Mouse (Mus musculus) liver, adult 2 months (tissue): ENCODE data around the gene Il10. TPM values are rescaled to one million over a fixed set of nuclear protein-coding genes. Genes with fewer than 3 reads are reported as not detected.

Source experiments
- DNase-seq: peaks from one replicate; pipeline ENCODE4 v3.0.0-alpha.2; 2011; ENCODE audit warnings: low read depth, low spot score; ENCODE audit errors: extremely low read depth
- H3K27ac ChIP-seq: fragments of 200-500 bp; replicated peaks from 2 replicates; pipeline ENCODE4 v1.5.1; 2012; ENCODE audit warnings: low read depth, mild to moderate bottlenecking, control low read depth, inconsistent platforms, low read length; ENCODE audit not compliant: insufficient read depth
- H3K27me3 ChIP-seq: fragments of 200-500 bp; 2 replicates; pipeline ENCODE4 v1.6.1; 2012; ENCODE audit warnings: mild to moderate bottlenecking, moderate library complexity, low read length, inconsistent platforms; ENCODE audit not compliant: control insufficient read depth, insufficient read depth
- H3K36me3 ChIP-seq: fragments of 200-500 bp; 2 replicates; pipeline ENCODE4 v1.6.1; 2012; ENCODE audit warnings: low read length, inconsistent platforms; ENCODE audit not compliant: control insufficient read depth, insufficient read depth
- H3K4me1 ChIP-seq: fragments of 200-500 bp; 2 replicates; pipeline ENCODE4 v1.6.1; 2011; ENCODE audit warnings: low read length; ENCODE audit not compliant: control insufficient read depth, insufficient read depth
- H3K4me3 ChIP-seq: fragments of 200-500 bp; 2 replicates; pipeline ENCODE4 v1.5.1; 2011; ENCODE audit warnings: low read depth, mild to moderate bottlenecking, control low read depth, low read length, moderate library complexity; ENCODE audit not compliant: insufficient read depth
- H3K79me2 ChIP-seq: fragments of 200-500 bp; 2 replicates; pipeline ENCODE4 v1.6.1; 2012; ENCODE audit warnings: inconsistent platforms, mild to moderate bottlenecking, low read length, moderate library complexity; ENCODE audit not compliant: control insufficient read depth, insufficient read depth
- H3K9ac ChIP-seq: fragments of 200-500 bp; 2 replicates; pipeline ENCODE4 v1.6.1; 2012; ENCODE audit warnings: low read depth, mild to moderate bottlenecking, control low read depth, inconsistent platforms, low read length
- CTCF ChIP-seq: fragments of 200-500 bp; IDR thresholded peaks from 2 replicates; pipeline ENCODE4 v1.5.1; 2011; ENCODE audit warnings: low read depth, low read length, control low read depth
- POLR2A ChIP-seq: fragments of 200-500 bp; IDR thresholded peaks from 2 replicates; pipeline ENCODE4 v1.6.1; 2011; ENCODE audit warnings: low read length, control low read depth; ENCODE audit not compliant: insufficient read depth; ENCODE audit errors: extremely low read depth
- WGBS: fragments of 180-500 bp; shearing (Covaris S2); methylation state at CpG from one replicate; pipeline ENCODE4 v1.1.7; 2018; 5-methylcytosine and 5-hydroxymethylcytosine counted together
- polyA plus RNA-seq: library from polyadenylated mRNA; depleted of rRNA; stranded (reverse); fragments of >200 nt; gene quantifications from 2 replicates; pipeline ENCODE4 v1.2.3, GENCODE M21; 2012
- total RNA-seq: library from RNA; depleted of rRNA; stranded (reverse); fragments of >200 nt; gene quantifications from 2 replicates; pipeline ENCODE4 v1.2.3, GENCODE M21; 2014

The Il10 gene
- total and polyA plus RNA-seq, 2 experiments, result 0.28 TPM; not detected in 1

DNA sequence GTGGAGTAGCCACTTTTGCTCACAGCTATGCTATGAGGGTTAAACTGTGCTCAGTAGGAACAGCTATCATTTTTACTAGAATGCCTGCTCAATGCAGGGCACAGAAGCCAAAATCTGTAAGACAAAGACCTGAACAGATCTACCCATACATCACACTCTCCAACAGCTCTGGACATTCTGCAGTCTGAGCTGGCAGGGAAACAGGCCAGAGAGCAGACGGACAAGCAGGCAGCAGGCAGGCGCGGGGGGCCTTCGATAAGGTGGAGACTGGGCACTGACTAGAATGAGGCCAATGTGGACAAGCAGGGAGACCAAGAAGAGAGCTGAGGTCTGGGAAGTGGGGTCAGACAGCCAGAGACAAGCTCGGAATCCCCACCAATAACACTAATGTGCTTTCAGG, 40.2 kb downstream of the Il10 start:
- no peak overlapping the region for H3K9ac ChIP-seq
- peaks cover 31% of the 10 kb centered on the region; the same call in 1 of the 2 replicates for H3K79me2 ChIP-seq
- WGBS, result 84% methylated on average over 5 of the region's 5 CpGs
- H3K36me3 ChIP-seq, result peaks cover 8% of the 10 kb centered on the region; the same call in 1 of the 2 replicates
- DNase-seq, result no peak
- no peak overlapping the region for H3K4me3 ChIP-seq
- H3K27me3 ChIP-seq, result no peaks in the 10 kb centered on the region
- H3K4me1 ChIP-seq, result peaks cover 12% of the 10 kb centered on the region
- H3K27ac ChIP-seq, result no peak overlapping the region
- TF ChIP-seq CTCF (no peak), POLR2A (no peak)

GRCm38 (mm10) chr1:131060290-131061253, 40.9 kb downstream of the Il10 start:
- H3K4me1 ChIP-seq, result peaks cover 12% of the 10 kb centered on the region
- H3K79me2 ChIP-seq, result peaks cover 35% of the 10 kb centered on the region; the same call in 1 of the 2 replicates
- no peak for DNase-seq
- H3K9ac ChIP-seq, result no peak overlapping the region
- no peak overlapping the region for H3K27ac ChIP-seq
- H3K36me3 ChIP-seq, result peaks cover 4% of the 10 kb centered on the region; the same call in 1 of the 2 replicates
- no peak overlapping the region for H3K4me3 ChIP-seq
- H3K27me3 ChIP-seq, result no peaks in the 10 kb centered on the region
- 51% methylated on average over 13 of the region's 13 CpGs for WGBS
- TF ChIP-seq POLR2A (no peak), CTCF (peak; percentile 50; the same call in 1 of the 2 replicates)

- H3K27ac ChIP-seq, result no peak overlapping the region
- H3K27me3 ChIP-seq, result no peaks in the 10 kb centered on the region
- no peak for DNase-seq
- peaks cover 40% of the 10 kb centered on the region; the same call in 1 of the 2 replicates for H3K79me2 ChIP-seq
- H3K4me3 ChIP-seq, result no peak overlapping the region
- peaks cover 3% of the 10 kb centered on the region; the same call in 1 of the 2 replicates for H3K36me3 ChIP-seq
- H3K4me1 ChIP-seq, result peaks cover 12% of the 10 kb centered on the region
- no peak for TF ChIP-seq POLR2A
- no peak for TF ChIP-seq CTCF
- H3K9ac ChIP-seq, result no peak overlapping the region
- WGBS, result 83% methylated on average over 7 of the region's 7 CpGs
Observed at GRCm38 (mm10) chr1:131061740-131062254, 42.2 kb downstream of the Il10 start.

GRCm38 (mm10) chr1:131062821-131063220, 43.2 kb downstream of the Il10 start:
- TF ChIP-seq POLR2A, result no peak
- H3K79me2 ChIP-seq, result peaks cover 49% of the 10 kb centered on the region
- DNase-seq, result no peak
- no peak overlapping the region for H3K27ac ChIP-seq
- H3K4me1 ChIP-seq, result peaks cover 12% of the 10 kb centered on the region
- 69% methylated on average over 6 of the region's 6 CpGs for WGBS
- no peaks in the 10 kb centered on the region for H3K36me3 ChIP-seq
- no peaks in the 10 kb centered on the region for H3K27me3 ChIP-seq
- no peak overlapping the region for H3K4me3 ChIP-seq
- H3K9ac ChIP-seq, result no peak overlapping the region

DNA sequence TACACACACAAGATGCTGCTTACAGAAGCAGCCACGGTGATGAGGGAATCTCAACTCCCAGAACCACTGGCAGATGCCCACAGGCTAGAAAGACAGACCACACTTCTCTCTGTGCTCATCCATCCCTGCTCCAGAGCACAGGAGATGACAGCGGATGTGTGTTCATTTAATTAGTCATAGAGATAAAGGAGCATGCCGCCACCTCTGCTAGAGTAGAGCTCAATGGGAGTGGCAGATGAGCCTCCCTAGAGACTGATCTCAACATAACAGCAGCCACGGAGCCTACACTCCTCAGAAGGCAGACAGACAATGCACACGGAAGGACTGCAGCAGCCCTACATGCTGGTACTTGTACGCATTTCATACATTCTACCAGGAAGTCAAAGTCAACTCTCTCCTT, 44.6 kb downstream of the Il10 start:
- WGBS, result 77% methylated on average over 6 of the region's 6 CpGs
- H3K36me3 ChIP-seq, result no peaks in the 10 kb centered on the region
- peaks cover 15% of the 10 kb centered on the region for H3K4me1 ChIP-seq
- no peaks in the 10 kb centered on the region for H3K27me3 ChIP-seq
- H3K79me2 ChIP-seq, result peaks cover 54% of the 10 kb centered on the region
- DNase-seq, result no peak
- no peak overlapping the region for H3K27ac ChIP-seq
- H3K9ac ChIP-seq, result no peak overlapping the region
- no peak for TF ChIP-seq CTCF
- TF ChIP-seq POLR2A, result no peak
- H3K4me3 ChIP-seq, result no peak overlapping the region
